Mouse (Mus musculus): Measurements from ENCODE around the gene Srp54c.
"Not testable (repeated sequence)": the region's sequence is repeated elsewhere in the genome, so short reads cannot be mapped to it uniquely, and the experiment has no call there.

Gene Srp54c

GRCm38 (mm10) chr12:55229626-55230519 is at the start of gene Srp54c:
Gene Srp54c (plus strand): TSS chr12:55230168.
- not testable (repeated sequence) for DNase-seq (ENCODE audit: low read depth, low spot score)

GRCm38 (mm10) chr12:55187686-55188085 is 42.3 kb upstream of the Srp54c start:
- not testable (repeated sequence) for DNase-seq (ENCODE audit: low read depth, low spot score)

GRCm38 (mm10) chr12:55189127-55189526 is 40.8 kb upstream of the Srp54c start:
- DNase-seq (ENCODE audit: low read depth, low spot score): not testable (repeated sequence)

GRCm38 (mm10) chr12:55199306-55199705 is 30.7 kb upstream of the Srp54c start, which contains the start of gene 1700047I17Rik2:
Gene 1700047I17Rik2 (plus strand): TSS chr12:55199592.
- DNase-seq (ENCODE audit: low read depth, low spot score): not testable (repeated sequence)

GRCm38 (mm10) chr12:55199799-55200198 is 30.2 kb upstream of the Srp54c start:
- not testable (repeated sequence) for DNase-seq (ENCODE audit: low read depth, low spot score)

GRCm38 (mm10) chr12:55212944-55213343 is 17.0 kb upstream of the Srp54c start:
- not testable (repeated sequence) for DNase-seq (ENCODE audit: low read depth, low spot score)

GRCm38 (mm10) chr12:55230520-55230861 is 523 bp downstream of the Srp54c start:
- DNase-seq (ENCODE audit: low read depth, low spot score): not testable (repeated sequence)

GRCm38 (mm10) chr12:55242243-55242642 is 12.3 kb downstream of the Srp54c start:
- DNase-seq (ENCODE audit: low read depth, low spot score): not testable (repeated sequence)

GRCm38 (mm10) chr12:55261950-55262349 is 32.0 kb downstream of the Srp54c start:
- DNase-seq (ENCODE audit: low read depth, low spot score): not testable (repeated sequence)

- DNase-seq (ENCODE audit: low read depth, low spot score): not testable (repeated sequence)
Observed at GRCm38 (mm10) chr12:55263385-55263784, 33.4 kb downstream of the Srp54c start.

GRCm38 (mm10) chr12:55272243-55272642 is 42.3 kb downstream of the Srp54c start:
- DNase-seq (ENCODE audit: low read depth, low spot score): peak; percentile 7

GRCm38 (mm10) chr12:55277583-55277982 is 47.6 kb downstream of the Srp54c start:
- DNase-seq (ENCODE audit: low read depth, low spot score): not testable (repeated sequence)

GRCm38 (mm10) chr12:55298112-55298511 is 68.1 kb downstream of the Srp54c start:
- no peak for DNase-seq (ENCODE audit: low read depth, low spot score)

GRCm38 (mm10) chr12:55299336-55299735 is 69.4 kb downstream of the Srp54c start, which contains the start of gene 1110008L16Rik:
Gene 1110008L16Rik (plus strand): TSS chr12:55299577.
- no peak for DNase-seq (ENCODE audit: low read depth, low spot score)

- no peak for DNase-seq (ENCODE audit: low read depth, low spot score)
Observed at GRCm38 (mm10) chr12:55300820-55301351, 70.9 kb downstream of the Srp54c start.

GRCm38 (mm10) chr12:55301472-55302300 is 71.7 kb downstream of the Srp54c start:
- no peak for DNase-seq (ENCODE audit: low read depth, low spot score)

- peak; percentile 95 for DNase-seq (ENCODE audit: low read depth, low spot score)
Observed at GRCm38 (mm10) chr12:55302485-55303441, 72.8 kb downstream of the Srp54c start, which contains the start of gene Ppp2r3c. Gene Ppp2r3c (minus strand): TSS chr12:55302998.

GRCm38 (mm10) chr12:55306371-55306770 is 76.4 kb downstream of the Srp54c start:
- no peak for DNase-seq (ENCODE audit: low read depth, low spot score)

- DNase-seq (ENCODE audit: low read depth, low spot score): no peak
Observed at GRCm38 (mm10) chr12:55307566-55307965, 77.6 kb downstream of the Srp54c start.

GRCm38 (mm10) chr12:55308731-55309130 is 78.8 kb downstream of the Srp54c start:
- no peak for DNase-seq (ENCODE audit: low read depth, low spot score)

- no peak for DNase-seq (ENCODE audit: low read depth, low spot score)
Observed at GRCm38 (mm10) chr12:55309501-55309900, 79.5 kb downstream of the Srp54c start.

All from forelimb bud, embryonic 11.5 days (tissue).